Mouse (Mus musculus): ENCODE measurements at regions not wholly inside any gene's neighbourhood (a gene's known extent, or its start where the extent isn't known, plus 50 kb on each side); places are given as distances from the start of the nearest gene placed in this dataset.

GRCm38 (mm10) chr17:15140391-15140790 is 99.1 kb upstream of the Gm3448 start:
- peaks cover 6% of the 10 kb centered on the region for H3K4me1 ChIP-seq
- no peaks in the 10 kb centered on the region for H3K9me3 ChIP-seq
- no peak overlapping the region for H3K9ac ChIP-seq
- H3K4me3 ChIP-seq (replicated peaks) = no peak overlapping the region
- no peaks in the 10 kb centered on the region for H3K36me3 ChIP-seq (replicated peaks)
- WGBS = 83% methylated on average over 4 of the region's 4 CpGs
- no peak overlapping the region for H3K4me2 ChIP-seq
- no peaks in the 10 kb centered on the region for H3K27me3 ChIP-seq
- H3K27ac ChIP-seq = no peak overlapping the region
- no peak for ATAC-seq (ENCODE audit: low FRiP score)
